ENCODE assay signal across 14 mouse cellular contexts in the genomic region with DNA sequence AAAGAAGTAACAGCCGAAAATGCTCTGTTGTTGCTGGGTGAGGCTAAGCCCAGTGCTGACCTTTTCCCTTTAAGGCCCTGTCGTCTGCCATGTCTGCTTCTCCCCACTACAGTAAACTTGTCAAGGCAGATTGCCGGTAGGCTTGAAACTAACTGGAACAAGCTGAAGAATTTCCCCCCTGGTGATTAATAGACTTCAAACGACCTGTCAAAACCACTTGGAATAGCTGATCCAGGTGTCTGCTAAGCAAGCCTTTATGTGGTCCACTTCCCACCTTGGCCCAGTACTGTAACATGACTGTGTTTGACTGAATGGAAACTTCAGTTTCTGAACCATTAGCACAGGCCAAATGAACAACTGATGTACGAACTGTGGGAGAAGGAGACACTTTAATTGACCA.
"Had no signal": no experiment of that assay in that cellular context is flagged by ENCODE, and none has a peak within 500 bp of the region (broad histone marks: within the 10 kb centered on the region; RNA-seq: fewer than 3 reads in every experiment).

No protein-coding gene starts in this region.

- DNase-seq: kidney, adult 9 months; kidney, postnatal 14 days; kidney, postnatal 4 days; layer of hippocampus, adult 9-11 months; liver; lung, adult 18-20 months; lung, postnatal 10 days; lung, postnatal 4 days; right cerebral cortex, adult 18-20 months; right cerebral cortex, postnatal 14 days; right cerebral cortex, postnatal 4 days; thymus, adult 2 months; thymus, postnatal 14 days; thymus, postnatal 4 days had no signal
